Mouse (Mus musculus): ENCODE measurements around the gene Acox3.

GRCm38 (mm10) chr5:35607784-35608183, 24.9 kb downstream of the Acox3 start:
- TF ChIP-seq EP300 (optimal IDR thresholded peaks at IDR 0.05) (no peak), CTCF (IDR thresholded peaks at IDR 0.05; ENCODE audit: low read depth) (no peak)
